Mouse (Mus musculus) kidney, embryonic 14.5 days (tissue): ENCODE results near the gene Lipc. TPM values are rescaled to one million over a fixed set of nuclear protein-coding genes. Genes with fewer than 3 reads are reported as not detected.

Experiments
- ATAC-seq: fragments of 200-750 bp; cut with Nextera tagmentation; 2 replicates; pipeline ENCODE4 v1.8.0; 2017; ENCODE audit warnings: moderate number of reproducible peaks, mild to moderate bottlenecking, moderate TSS enrichment, moderate library complexity; ENCODE audit not compliant: low FRiP score, low TSS enrichment
- H3K27ac ChIP-seq: fragments of 300-500 bp; sonication (generic); 2 replicates; pipeline ENCODE4 v1.5.1; 2014; ENCODE audit warnings: low read depth, mild to moderate bottlenecking, low read length, moderate library complexity, mixed read lengths
- H3K27me3 ChIP-seq: fragments of 300-500 bp; sonication (generic); 2 replicates; pipeline ENCODE4 v1.6.1; 2014; ENCODE audit warnings: mild to moderate bottlenecking, low read length; ENCODE audit not compliant: control insufficient read depth, insufficient read depth
- H3K36me3 ChIP-seq: fragments of 300-500 bp; sonication (generic); 2 replicates; pipeline ENCODE4 v1.6.1; 2014; ENCODE audit warnings: low read length, mixed read lengths; ENCODE audit not compliant: control insufficient read depth, insufficient read depth
- H3K4me1 ChIP-seq: fragments of 300-500 bp; sonication (generic); 2 replicates; pipeline ENCODE4 v1.6.1; 2014; ENCODE audit warnings: low read length, mixed read lengths; ENCODE audit not compliant: control insufficient read depth, insufficient read depth
- H3K4me2 ChIP-seq: fragments of 300-500 bp; sonication (generic); replicated peaks from 2 replicates; pipeline ENCODE4 v1.6.1; 2014; ENCODE audit warnings: low read depth, mild to moderate bottlenecking, low read length
- H3K4me3 ChIP-seq: fragments of 300-500 bp; sonication (generic); 2 replicates; pipeline ENCODE4 v1.5.1; 2014; ENCODE audit warnings: mild to moderate bottlenecking, low read length
- H3K9ac ChIP-seq: fragments of 300-500 bp; sonication (generic); 2 replicates; pipeline ENCODE4 v1.6.1; 2014; ENCODE audit warnings: low read depth, mild to moderate bottlenecking, low read length, moderate library complexity
- H3K9me3 ChIP-seq: fragments of 300-500 bp; sonication (generic); 2 replicates; pipeline ENCODE4 v1.6.1; 2016; ENCODE audit warnings: low read length; ENCODE audit not compliant: control insufficient read depth
- WGBS: fragments of 180-500 bp; shearing (Covaris S2); extraction: QIAGEN DNeasy Blood & Tissue Kit; methylation state at CpG from one replicate; pipeline ENCODE4 v1.1.7; 2014; 5-methylcytosine and 5-hydroxymethylcytosine counted together
- polyA plus RNA-seq: library from polyadenylated mRNA; unstranded; fragments of >200 nt; fragmentation: Nextera tagmentation; extraction: Ambion mirVana; gene quantifications from 2 replicates; pipeline ENCODE4 v1.2.1, GENCODE M21; 2014

Gene Lipc
- polyA plus RNA-seq, 1 experiment from 2014 or later: 0.47 TPM

DNA sequence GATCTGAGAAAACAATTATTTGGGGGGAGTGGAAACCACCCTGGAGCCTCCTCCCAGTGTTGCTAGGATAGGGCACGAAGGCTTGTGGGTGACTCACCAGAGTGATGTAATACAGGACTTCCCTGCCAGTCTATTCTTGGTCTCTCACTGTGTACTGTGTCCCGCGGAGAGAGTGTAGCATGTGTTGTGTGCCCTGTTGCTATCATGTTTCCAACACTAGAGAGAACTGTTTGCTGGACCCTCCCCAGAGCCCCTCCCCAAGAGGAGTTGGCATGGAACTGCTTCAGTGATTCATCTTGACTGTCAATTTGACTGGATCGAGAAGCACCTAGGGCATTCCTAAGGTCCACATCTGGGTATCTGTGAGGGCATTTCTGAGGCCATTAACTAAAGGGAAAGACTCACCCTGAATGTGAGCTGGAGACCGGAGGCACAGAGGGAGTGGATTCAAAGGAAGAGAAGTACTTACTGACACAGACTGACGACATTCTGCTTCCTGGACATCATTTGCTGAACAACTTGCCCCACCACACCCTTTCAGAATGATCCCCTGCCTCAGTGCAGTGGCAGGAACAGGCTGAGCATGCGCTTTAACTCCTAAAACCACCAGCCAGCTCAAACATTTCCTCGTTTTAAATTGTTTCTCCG, 9.2 kb downstream of the Lipc start:
- Histone ChIP-seq H3K27ac (no peak overlapping the region), H3K9ac (no peak overlapping the region), H3K4me2 (no peak overlapping the region), H3K27me3 (no peaks in the 10 kb centered on the region), H3K4me3 (no peak overlapping the region), H3K36me3 (no peaks in the 10 kb centered on the region), H3K9me3 (no peaks in the 10 kb centered on the region), H3K4me1 (no peaks in the 10 kb centered on the region)
- ATAC-seq: no peak
- WGBS: 77% methylated on average over 9 of the region's 9 CpGs

DNA sequence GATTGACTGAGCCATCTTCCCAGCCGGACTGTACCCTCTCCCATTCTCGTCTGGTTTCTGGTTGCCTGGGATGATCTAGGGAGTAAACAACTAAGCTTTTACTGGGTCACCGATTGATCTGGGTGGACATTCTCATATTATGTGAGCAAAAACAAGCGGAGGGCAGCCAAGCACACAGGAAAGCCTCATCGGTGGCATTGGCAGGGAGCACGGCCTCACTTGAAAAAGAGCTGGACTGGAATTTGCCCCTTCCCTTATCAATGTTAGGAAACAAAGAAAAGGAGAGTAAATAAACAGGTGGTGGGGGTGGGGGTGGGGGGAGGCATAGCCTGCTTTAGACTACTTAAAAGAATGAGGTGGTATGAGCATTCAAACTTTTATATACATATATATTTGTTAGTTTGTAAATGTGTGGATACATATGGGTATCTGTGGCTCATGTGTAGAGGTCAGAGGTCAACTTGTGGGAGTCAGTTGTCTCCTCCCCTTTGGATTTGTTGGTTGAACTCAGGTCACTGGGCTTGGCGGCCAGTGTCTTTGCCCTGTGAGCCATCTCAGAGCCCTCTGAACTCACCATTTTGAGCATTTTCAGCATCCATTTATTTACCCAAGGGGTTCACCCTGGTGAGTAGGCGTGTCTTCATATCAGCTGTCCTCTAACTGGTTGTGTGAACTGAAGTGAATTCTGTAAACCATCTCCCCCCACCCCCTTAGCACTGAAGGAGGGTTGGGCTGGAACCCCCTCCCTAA, 12.1 kb downstream of the Lipc start:
- no peaks in the 10 kb centered on the region for H3K27me3 ChIP-seq
- ATAC-seq: 0 out of 2 replicates have a peak, but pooled peaks have one; percentile 20
- WGBS: 49% methylated on average over 8 of the region's 8 CpGs
- H3K4me3 ChIP-seq: no peak overlapping the region
- H3K27ac ChIP-seq: no peak overlapping the region
- no peak overlapping the region for H3K4me2 ChIP-seq
- H3K9me3 ChIP-seq: no peaks in the 10 kb centered on the region
- no peaks in the 10 kb centered on the region for H3K36me3 ChIP-seq
- no peak overlapping the region for H3K9ac ChIP-seq
- H3K4me1 ChIP-seq: no peaks in the 10 kb centered on the region

DNA sequence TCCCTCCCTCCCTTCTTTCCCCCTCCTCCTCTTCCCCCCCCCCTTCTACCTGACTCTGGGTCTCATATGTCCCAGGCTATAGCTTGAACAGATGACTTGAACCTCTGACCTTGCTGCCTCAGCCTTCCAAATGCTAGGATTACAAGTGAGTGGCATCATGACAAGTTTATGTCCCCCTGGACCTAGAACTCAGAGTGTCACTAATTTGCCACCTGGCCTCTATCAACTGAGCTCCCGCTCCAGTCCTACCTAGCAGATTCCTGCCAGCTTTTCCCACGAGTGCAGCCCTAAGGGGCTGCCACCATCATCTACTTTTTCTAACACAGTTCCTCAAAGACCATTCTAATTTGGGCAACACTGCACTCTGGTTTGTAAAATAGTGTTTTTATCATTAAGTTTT, 13.2 kb downstream of the Lipc start:
- no peak overlapping the region for H3K4me3 ChIP-seq
- H3K27me3 ChIP-seq: no peaks in the 10 kb centered on the region
- 34% methylated on average over 2 of the region's 2 CpGs for WGBS
- no peaks in the 10 kb centered on the region for H3K36me3 ChIP-seq
- H3K4me2 ChIP-seq: no peak overlapping the region
- H3K4me1 ChIP-seq: no peaks in the 10 kb centered on the region
- H3K9me3 ChIP-seq: no peaks in the 10 kb centered on the region
- no peak overlapping the region for H3K9ac ChIP-seq
- no peak overlapping the region for H3K27ac ChIP-seq
- ATAC-seq: no peak

DNA sequence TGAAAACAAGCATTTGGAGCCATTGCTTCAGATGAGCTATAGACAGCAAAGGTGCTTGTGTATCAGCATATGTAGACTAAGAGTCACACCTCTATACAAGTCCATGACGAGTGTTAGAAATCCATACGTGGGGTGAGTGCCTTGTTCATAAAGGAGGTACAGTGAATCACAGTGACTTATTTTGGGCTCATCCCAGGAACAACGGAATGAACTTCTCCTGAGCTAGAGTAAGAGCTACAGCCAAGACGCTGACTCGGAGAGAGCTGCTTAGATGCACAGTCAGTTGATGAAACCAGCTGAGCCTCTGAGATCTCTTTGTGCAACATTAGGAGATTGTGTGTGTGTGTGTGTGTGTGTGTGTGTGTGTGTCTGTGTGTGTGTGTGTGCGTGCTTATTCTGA, 13.9 kb downstream of the Lipc start:
- Histone ChIP-seq H3K9ac (no peak overlapping the region), H3K9me3 (no peaks in the 10 kb centered on the region), H3K27me3 (no peaks in the 10 kb centered on the region), H3K4me2 (no peak overlapping the region), H3K4me3 (no peak overlapping the region), H3K27ac (no peak overlapping the region), H3K4me1 (no peaks in the 10 kb centered on the region), H3K36me3 (no peaks in the 10 kb centered on the region)
- no peak for ATAC-seq
- 87% methylated on average over 6 of the region's 6 CpGs for WGBS

DNA sequence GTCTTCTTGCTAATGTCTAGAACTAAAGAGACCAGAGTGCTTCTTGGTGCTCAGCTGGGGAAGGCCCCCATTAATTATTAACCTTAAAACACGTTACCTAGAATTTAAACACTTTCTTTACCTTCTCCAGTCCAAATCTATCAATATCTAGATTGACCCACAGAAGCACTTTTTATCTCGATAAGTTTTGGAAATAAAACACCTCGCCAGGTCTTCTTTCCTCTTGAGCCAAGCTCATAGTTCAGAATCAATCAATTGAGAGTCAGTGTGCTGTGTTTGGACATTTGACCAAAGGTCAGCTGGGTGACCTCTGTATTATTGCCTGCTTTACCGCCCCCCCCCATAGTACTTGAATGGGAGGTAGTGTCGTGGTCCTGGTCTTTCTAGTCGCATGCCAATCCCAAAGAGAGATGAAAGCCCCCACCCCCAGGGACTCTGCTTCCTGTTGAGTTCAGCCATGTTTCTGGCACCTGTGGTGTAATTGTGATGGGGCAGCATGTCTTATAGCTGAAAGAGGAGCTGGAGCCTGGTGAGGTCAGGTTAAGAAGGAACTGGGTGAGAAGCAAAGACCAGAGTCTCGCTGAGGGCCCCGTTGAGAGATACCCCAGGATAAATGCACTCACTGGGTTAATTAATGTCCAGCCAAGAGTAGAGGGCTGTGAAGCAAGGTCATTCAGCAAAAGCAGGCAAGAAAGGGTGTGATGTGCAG, 17.3 kb downstream of the Lipc start:
- Histone ChIP-seq H3K36me3 (no peaks in the 10 kb centered on the region), H3K27me3 (no peaks in the 10 kb centered on the region), H3K4me1 (no peaks in the 10 kb centered on the region), H3K9ac (no peak overlapping the region), H3K27ac (no peak overlapping the region), H3K4me2 (no peak overlapping the region), H3K9me3 (no peaks in the 10 kb centered on the region), H3K4me3 (no peak overlapping the region)
- whole genome bisulfite sequencing: 75% methylated on average over 8 of the region's 8 CpGs
- ATAC-seq: no peak

DNA sequence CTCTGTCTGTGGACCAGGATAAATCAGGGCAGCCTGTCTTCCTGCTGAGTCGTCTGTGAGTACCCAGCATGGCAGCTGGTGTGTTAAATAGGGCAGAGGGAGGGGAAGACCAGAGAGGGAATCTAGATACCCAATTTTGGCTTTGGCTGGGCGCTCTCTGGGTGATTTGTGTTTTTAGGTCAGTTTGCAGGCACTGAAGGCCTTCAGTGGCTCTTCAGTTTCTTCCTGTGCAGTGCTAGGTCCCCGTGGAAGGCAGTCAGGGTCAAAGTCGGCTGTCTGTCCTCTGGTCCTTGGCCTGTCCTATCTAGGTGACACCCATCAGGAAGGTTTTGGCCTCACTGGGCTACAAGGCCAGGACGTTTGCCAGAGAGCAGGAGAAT, 21.4 kb downstream of the Lipc start:
- Histone ChIP-seq H3K4me3 (no peak overlapping the region), H3K4me2 (no peak overlapping the region), H3K27ac (no peak overlapping the region), H3K36me3 (no peaks in the 10 kb centered on the region), H3K27me3 (no peaks in the 10 kb centered on the region), H3K4me1 (no peaks in the 10 kb centered on the region), H3K9me3 (no peaks in the 10 kb centered on the region), H3K9ac (no peak overlapping the region)
- no peak for ATAC-seq
- WGBS: 54% methylated on average over 5 of the region's 5 CpGs

DNA sequence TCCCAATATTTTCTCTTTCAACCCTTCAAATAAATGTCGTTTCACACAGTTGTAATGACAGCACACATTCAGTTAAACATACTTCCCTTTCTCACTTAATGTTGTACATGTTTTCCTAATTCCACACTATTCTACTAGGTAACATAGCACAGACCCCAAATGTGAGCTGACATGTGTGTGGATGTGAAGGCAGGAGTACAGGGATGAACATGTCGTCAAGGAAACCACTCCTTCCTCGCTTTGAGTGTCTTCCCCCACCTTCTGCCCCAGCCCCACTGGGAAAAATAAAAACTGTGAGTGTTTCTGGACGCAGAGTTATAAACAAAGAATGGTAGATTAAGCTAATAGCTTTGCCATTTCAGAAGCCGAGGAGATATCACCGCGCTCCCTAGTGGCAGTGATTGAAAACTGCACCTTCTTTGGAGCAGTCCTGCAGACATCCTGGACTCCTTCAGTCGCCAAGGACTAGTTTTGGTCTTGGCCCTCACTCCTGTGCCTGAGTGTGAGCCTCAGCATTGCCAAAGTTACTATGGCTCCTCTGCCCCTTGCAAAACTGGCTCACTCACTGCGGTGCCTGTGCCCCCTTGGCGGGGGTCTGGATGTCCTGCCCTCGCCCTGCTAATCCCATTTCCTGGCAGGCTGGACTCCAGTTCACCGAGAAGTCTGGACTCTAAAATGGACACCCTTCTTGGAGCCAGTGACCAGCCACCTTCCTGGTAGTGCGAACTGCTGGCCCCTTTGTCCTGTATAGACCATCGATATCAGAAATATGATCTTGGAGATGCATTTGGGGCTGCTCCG, 22.0 kb downstream of the Lipc start:
- ATAC-seq: 0 out of 2 replicates have a peak, but pooled peaks have one; percentile 50
- no peaks in the 10 kb centered on the region for H3K36me3 ChIP-seq
- H3K4me1 ChIP-seq: no peaks in the 10 kb centered on the region
- H3K27me3 ChIP-seq: no peaks in the 10 kb centered on the region
- H3K4me3 ChIP-seq: no peak overlapping the region
- no peak overlapping the region for H3K9ac ChIP-seq
- WGBS: 61% methylated on average over 15 of the region's 15 CpGs
- H3K4me2 ChIP-seq: no peak overlapping the region
- H3K9me3 ChIP-seq: no peaks in the 10 kb centered on the region
- no peak overlapping the region for H3K27ac ChIP-seq

DNA sequence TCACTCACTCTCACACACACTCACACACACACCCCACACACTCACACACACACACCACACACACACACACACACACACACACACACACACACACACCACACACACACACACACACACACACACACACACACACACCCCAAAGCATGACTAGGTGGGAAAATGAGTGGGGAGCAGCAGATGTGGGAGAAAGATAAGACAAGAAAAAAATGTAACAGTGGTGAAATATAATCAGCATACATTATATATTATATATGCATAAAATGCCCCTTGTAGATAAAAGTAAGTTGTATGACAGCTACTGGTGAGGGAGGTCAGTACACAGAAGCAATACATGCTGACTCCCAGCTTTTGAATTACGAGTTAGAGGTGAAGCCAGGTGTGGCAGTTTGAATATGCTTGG, 23.6 kb downstream of the Lipc start:
- Histone ChIP-seq H3K4me3 (no peak overlapping the region), H3K36me3 (no peaks in the 10 kb centered on the region), H3K9me3 (no peaks in the 10 kb centered on the region), H3K4me1 (no peaks in the 10 kb centered on the region), H3K27ac (no peak overlapping the region), H3K4me2 (no peak overlapping the region), H3K27me3 (no peaks in the 10 kb centered on the region), H3K9ac (no peak overlapping the region)
- ATAC-seq: no peak
- 96% methylated on average over 1 of the region's 1 CpGs for WGBS
